Mouse (Mus musculus): ENCODE measurements around the gene Uvrag.

Uvrag gene

GRCm38 (mm10) chr7:99153686-99154202 lies 12.8 kb upstream of the Uvrag start:
- ChIA-PET CTCF (interaction anchor here in 3 of 4 experiments (0.6 to 2.1 kb wide), 4 partner anchors 12 to 76 kb away, joined by 3 to 8 read pairs (median 4); partner anchors contain the start of gene Uvrag (in 1 of the 3)), POLR2A (interaction anchor here in 3 of 4 experiments (1.0 to 4.3 kb wide), 5 partner anchors 12 to 13 kb away, joined by 4 to 24 read pairs (median 9); partner anchors contain the start of gene Uvrag (in 2 of the 3))

- POLR2A ChIA-PET, result interaction anchor here in 2 of 4 experiments (0.6 to 4.3 kb wide), 6 partner anchors 9 to 77 kb away, joined by 3 to 24 read pairs (median 4); partner anchors contain the start of gene Uvrag (in 2 of the 2)
- CTCF ChIA-PET, result interaction anchor here in 3 of 4 experiments (0.6 to 2.6 kb wide), 11 partner anchors 12 to 1739 kb away, joined by 3 to 17 read pairs (median 4); partner anchors contain the start of genes Dgat2 (in 1 of the 3) and Uvrag (in 1 of the 3)
Measured at GRCm38 (mm10) chr7:99152756-99153155, 11.8 kb upstream of the Uvrag start.

DNA sequence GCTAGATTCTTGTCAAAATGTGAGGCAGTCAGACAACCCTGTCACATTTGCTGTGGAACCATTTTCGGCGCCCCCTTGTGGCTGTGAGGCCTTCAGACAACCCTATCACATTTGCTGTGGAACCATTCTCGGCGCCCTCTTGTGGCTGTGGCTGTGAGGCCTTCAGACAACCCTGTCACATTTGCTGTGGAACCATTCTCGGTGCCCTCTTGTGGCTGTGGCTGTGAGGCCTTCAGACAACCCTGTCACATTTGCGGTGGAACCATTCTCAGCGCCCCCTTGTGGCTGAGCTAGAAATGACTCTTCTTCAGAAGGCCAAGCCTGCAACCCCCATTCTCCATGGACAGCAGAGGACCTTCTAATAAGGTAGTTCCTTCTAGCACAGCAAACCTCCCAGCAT lies 10.4 kb upstream of the Uvrag start:
- ChIA-PET CTCF (interaction anchor here (0.5 to 3.1 kb wide), 80 partner anchors 8 to 904 kb away, joined by 3 to 48 read pairs (median 4); partner anchors contain the start of genes Uvrag (in 3 of the 4) and Dgat2 (in 1 of the 4)), POLR2A (interaction anchor here in 3 of 4 experiments (0.6 to 4.3 kb wide), 10 partner anchors 10 to 551 kb away, joined by 3 to 24 read pairs (median 4); partner anchors contain the start of genes Uvrag (in 2 of the 3) and Dgat2 (in 1 of the 3))

GRCm38 (mm10) chr7:99149017-99149416 lies 8.1 kb upstream of the Uvrag start:
- POLR2A ChIA-PET, result interaction anchor here in 1 of 4 experiments (0.6 kb wide), 1 partner anchor 40 kb away, joined by 4 read pairs; no protein-coding TSS in a partner anchor
- CTCF ChIA-PET, result interaction anchor here (0.6 to 3.1 kb wide), 9 partner anchors 8 to 977 kb away, joined by 3 to 28 read pairs (median 4); partner anchors contain the start of genes Gdpd5 (in 1 of the 4) and Uvrag (in 1 of the 4)

- POLR2A ChIA-PET, result interaction anchor here in 2 of 4 experiments (0.5 to 1.2 kb wide), 3 partner anchors 10 to 61 kb away, joined by 3 read pairs; no protein-coding TSS in a partner anchor
Measured at GRCm38 (mm10) chr7:99147494-99147893, 6.6 kb upstream of the Uvrag start.

GRCm38 (mm10) chr7:99146906-99147305 lies 6.0 kb upstream of the Uvrag start:
- POLR2A ChIA-PET, result interaction anchor here in 2 of 4 experiments (0.8 to 1.2 kb wide), 3 partner anchors 9 to 42 kb away, joined by 3 to 4 read pairs (median 3); no protein-coding TSS in a partner anchor
- CTCF ChIA-PET, result interaction anchor here in 2 of 4 experiments (0.7 to 1.0 kb wide), 2 partner anchors 43 to 103 kb away, joined by 3 to 4 read pairs; no protein-coding TSS in a partner anchor

More at GRCm38 (mm10) chr7:99147494-99147893, 6.6 kb upstream of the Uvrag start:
- CTCF ChIA-PET, result interaction anchor here in 3 of 4 experiments (0.5 to 1.0 kb wide), 4 partner anchors 40 to 102 kb away, joined by 3 to 5 read pairs (median 4); no protein-coding TSS in a partner anchor

DNA sequence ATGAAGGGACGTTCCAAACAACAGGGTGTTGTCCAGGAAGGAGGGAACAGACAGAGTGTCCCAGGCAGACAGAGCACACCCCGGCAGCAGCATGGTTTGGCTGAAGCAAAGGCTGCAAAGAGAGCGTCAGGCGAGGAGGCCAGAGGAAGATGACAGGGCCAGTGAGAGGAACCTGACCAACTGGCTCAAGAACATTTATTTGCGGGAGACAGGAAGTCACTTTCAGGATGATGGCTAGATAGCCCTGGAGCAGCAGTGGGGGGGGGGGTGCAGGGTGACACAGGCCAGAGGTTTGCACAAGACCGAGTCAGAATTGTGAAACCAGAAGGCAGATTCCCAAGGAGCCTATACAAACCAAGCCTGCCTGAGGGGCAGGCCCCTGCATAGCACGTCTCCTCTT lies 5.1 kb upstream of the Uvrag start:
- ChIA-PET POLR2A (no interaction called here), CTCF (interaction anchor here in 1 of 4 experiments (0.6 kb wide), 1 partner anchor 413 kb away, joined by 4 read pairs; no protein-coding TSS in a partner anchor)

DNA sequence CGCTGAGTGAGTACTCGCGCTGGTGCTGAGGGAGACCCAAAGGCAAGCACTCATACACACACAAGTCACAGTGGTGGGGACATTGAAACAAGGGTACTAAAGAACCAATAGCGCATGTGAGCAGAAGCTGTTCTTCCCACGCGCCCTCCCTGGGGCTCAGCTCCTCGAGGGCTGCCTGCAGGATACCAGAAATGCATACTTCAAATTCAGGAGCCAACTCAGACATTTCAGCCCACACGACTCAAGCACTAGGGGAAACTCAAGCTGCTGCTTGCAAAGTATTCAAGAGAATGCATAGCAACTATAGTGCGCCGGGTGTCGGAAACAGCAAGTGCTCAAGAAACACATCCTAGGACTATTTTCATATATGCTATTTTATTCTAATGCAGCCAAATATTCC lies 3.7 kb upstream of the Uvrag start:
- ChIA-PET CTCF (no interaction called here), POLR2A (interaction anchor here in 1 of 4 experiments (1.2 kb wide), 1 partner anchor 8 kb away, joined by 3 read pairs; no protein-coding TSS in a partner anchor)

DNA sequence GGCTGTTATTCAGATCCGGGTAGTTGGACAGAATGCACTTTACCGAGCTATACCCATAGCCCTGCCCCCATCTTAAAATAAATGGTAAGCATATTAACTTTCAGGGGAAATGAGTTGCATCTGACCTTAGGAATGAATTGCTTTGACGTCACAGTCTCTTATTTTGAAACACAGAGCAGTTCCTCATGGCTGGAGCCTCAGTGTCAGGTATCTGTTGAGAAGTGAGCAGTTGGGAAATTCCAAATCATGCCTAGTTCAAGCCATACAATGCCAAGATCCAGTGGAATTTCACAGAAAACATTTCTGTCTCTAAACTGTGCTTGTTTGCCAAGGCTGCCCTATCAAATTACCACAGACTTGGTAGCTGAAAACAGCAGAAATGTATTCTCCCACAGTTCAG lies 2.3 kb upstream of the Uvrag start:
- POLR2A ChIA-PET, result interaction anchor here in 1 of 4 experiments (0.6 to 1.2 kb wide), 2 partner anchors 9 to 79 kb away, joined by 3 read pairs; no protein-coding TSS in a partner anchor
- CTCF ChIA-PET, result interaction anchor here in 2 of 4 experiments (3.4 to 4.7 kb wide), 2 partner anchors 7 to 8 kb away, joined by 28 to 48 read pairs; no protein-coding TSS in a partner anchor

- ChIA-PET POLR2A (interaction anchor here (0.5 to 4.5 kb wide), 29 partner anchors 9 to 1703 kb away, joined by 3 to 36 read pairs (median 4); partner anchors contain the start of genes Dgat2 (in 2 of the 4), Gdpd5 (in 1 of the 4) and Thap12 (in 1 of the 4)), CTCF (interaction anchor here (0.7 to 4.7 kb wide), 8 partner anchors 8 to 534 kb away, joined by 3 to 48 read pairs (median 8); partner anchors contain the start of gene Dgat2 (in 1 of the 4))
Measured at GRCm38 (mm10) chr7:99141919-99142606, 1.1 kb upstream of the Uvrag start.

DNA sequence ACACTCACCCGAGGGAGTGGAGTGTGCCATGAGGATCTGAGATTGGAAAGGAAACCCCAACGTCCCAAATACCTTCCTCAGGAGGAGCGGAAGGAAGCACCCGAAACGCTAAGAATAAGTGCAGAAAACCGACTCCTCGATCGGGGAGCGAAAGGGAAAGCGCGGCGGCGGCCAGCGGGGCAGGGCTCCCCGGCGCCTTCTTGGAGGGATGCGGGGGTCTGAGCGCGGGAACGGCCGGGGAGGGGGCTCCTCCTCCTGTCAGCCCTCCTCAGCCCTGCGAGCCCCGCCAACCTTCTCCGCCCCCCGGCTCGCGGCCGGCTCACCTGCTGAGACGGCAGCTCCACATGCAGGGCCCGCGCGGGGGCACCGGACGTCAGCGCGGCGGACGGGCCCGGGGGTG lies 430 bp downstream of the Uvrag start:
- POLR2A ChIA-PET, result interaction anchor here (0.5 to 4.5 kb wide), 25 partner anchors 8 to 437 kb away, joined by 3 to 36 read pairs (median 5); partner anchors contain the start of genes Dgat2 (in 2 of the 4), Gdpd5 (in 1 of the 4) and Thap12 (in 1 of the 4)

GRCm38 (mm10) chr7:99139841-99140491 lies 975 bp downstream of the Uvrag start:
- POLR2A ChIA-PET, result interaction anchor here in 3 of 4 experiments (0.5 to 4.5 kb wide), 17 partner anchors 8 to 437 kb away, joined by 3 to 36 read pairs (median 6); partner anchors contain the start of genes Dgat2 (in 2 of the 3) and Thap12 (in 1 of the 3)
- CTCF ChIA-PET, result interaction anchor here (0.8 to 4.7 kb wide), 10 partner anchors 10 to 1504 kb away, joined by 3 to 48 read pairs (median 4); no protein-coding TSS in a partner anchor

More for the DNA sequence above, 430 bp downstream of the Uvrag start:
- CTCF ChIA-PET, result interaction anchor here (0.8 to 4.7 kb wide), 12 partner anchors 10 to 1504 kb away, joined by 3 to 48 read pairs (median 4); no protein-coding TSS in a partner anchor

- ChIA-PET POLR2A (interaction anchor here in 2 of 4 experiments (0.9 to 1.4 kb wide), 5 partner anchors 9 to 18 kb away, joined by 3 to 5 read pairs (median 4); no protein-coding TSS in a partner anchor), CTCF (interaction anchor here in 1 of 4 experiments (1.1 kb wide), 1 partner anchor 238 kb away, joined by 3 read pairs; no protein-coding TSS in a partner anchor)
Measured at GRCm38 (mm10) chr7:99137541-99137940, 3.4 kb downstream of the Uvrag start.

DNA sequence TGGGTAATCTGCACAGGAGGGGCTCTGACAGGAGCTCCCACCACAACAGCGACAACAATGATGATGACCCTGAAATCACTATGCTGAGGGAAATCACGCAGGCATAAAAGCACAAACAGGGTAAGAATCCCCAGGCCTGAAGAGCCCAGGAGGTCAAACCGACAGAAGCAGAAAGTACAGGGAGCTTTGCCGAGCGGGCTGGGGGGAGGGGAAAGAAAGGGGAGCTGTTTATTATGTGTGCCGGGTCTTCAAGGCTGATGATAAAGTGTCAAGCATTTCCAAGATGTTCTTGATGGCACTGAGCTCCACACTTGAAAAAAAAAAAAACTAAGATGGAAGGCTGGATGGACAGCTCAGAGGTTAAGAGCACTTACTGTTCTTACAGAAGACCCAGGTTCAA lies 4.2 kb downstream of the Uvrag start:
- CTCF ChIA-PET, result interaction anchor here in 3 of 4 experiments (0.6 to 1.1 kb wide), 3 partner anchors 16 to 238 kb away, joined by 3 read pairs; no protein-coding TSS in a partner anchor

DNA sequence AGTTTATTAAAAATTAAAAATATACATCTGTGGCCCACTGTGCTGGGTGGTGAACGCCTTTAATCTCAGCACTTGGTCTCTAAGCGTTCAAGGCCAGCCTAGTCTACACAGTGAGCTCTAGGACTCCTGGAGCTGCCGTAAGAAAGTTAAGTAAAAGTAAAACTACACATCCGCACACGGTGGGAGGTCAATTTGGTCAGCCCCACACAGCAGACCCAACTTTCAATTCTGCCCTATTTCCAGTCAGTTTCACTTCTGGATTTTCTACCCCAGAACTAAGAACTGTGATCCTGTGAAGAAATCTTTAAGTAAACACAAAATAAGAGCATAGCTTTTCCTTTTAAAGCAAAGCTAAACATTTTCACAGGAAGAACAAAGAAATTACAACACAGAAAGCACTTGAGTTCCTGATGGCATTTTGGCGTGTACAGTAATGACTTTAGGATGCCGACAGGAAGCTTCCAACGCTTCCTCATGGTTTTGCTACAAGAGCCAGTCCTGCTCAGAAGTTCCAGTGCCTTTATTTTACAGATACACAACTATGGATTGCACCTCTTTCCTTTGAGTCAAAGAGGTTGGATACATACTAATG lies 7.0 kb downstream of the Uvrag start:
- CTCF ChIA-PET, result interaction anchor here in 2 of 4 experiments (1.2 to 1.3 kb wide), 2 partner anchors 18 to 26 kb away, joined by 3 to 4 read pairs; no protein-coding TSS in a partner anchor
- POLR2A ChIA-PET, result interaction anchor here in 1 of 4 experiments (0.6 kb wide), 1 partner anchor 133 kb away, joined by 7 read pairs; the partner anchor contains the start of gene Map6

More for the DNA sequence above, 4.2 kb downstream of the Uvrag start:
- POLR2A ChIA-PET, result interaction anchor here in 2 of 4 experiments (0.6 to 1.8 kb wide), 6 partner anchors 8 to 527 kb away, joined by 3 to 6 read pairs (median 4); no protein-coding TSS in a partner anchor

- ChIA-PET CTCF (interaction anchor here in 3 of 4 experiments (0.6 to 1.6 kb wide), 4 partner anchors 9 to 25 kb away, joined by 3 to 5 read pairs (median 4); no protein-coding TSS in a partner anchor), POLR2A (interaction anchor here in 1 of 4 experiments (1.0 kb wide), 1 partner anchor 9 kb away, joined by 5 read pairs; the partner anchor contains the start of gene Uvrag)
Measured at GRCm38 (mm10) chr7:99132597-99132996, 8.3 kb downstream of the Uvrag start.

Measured in embryonic stem cell, embryonic (primary cell).